Mouse (Mus musculus) adrenal gland, postnatal 14 days (tissue): Measurements from ENCODE around the gene Foxc2. TPM values are rescaled to one million over a fixed set of nuclear protein-coding genes. Genes with fewer than 3 reads are reported as not detected.
"Not testable (repeated sequence)": the region's sequence is repeated elsewhere in the genome, so short reads cannot be mapped to it uniquely, and the experiment has no call there.

Source experiments
- DNase-seq: peaks from one replicate; pipeline ENCODE4 v3.0.0; 2021; ENCODE audit warnings: mixed read lengths
- total RNA-seq: library from RNA; stranded (reverse); gene quantifications from 2 replicates; pipeline ENCODE4 v1.2.3, GENCODE M21; 2021

The Foxc2 gene
- total RNA-seq, 1 experiment from 2014 or later = 5.1 TPM

GRCm38 (mm10) chr8:121119635-121120455 lies 3.9 kb downstream of the Foxc2 start:
- DNase-seq = no peak

GRCm38 (mm10) chr8:121120456-121121419 lies 4.8 kb downstream of the Foxc2 start:
- DNase-seq = no peak

- DNase-seq = no peak
Measured at GRCm38 (mm10) chr8:121121704-121122103, 5.7 kb downstream of the Foxc2 start.

GRCm38 (mm10) chr8:121122368-121122767 lies 6.4 kb downstream of the Foxc2 start:
- no peak for DNase-seq

GRCm38 (mm10) chr8:121123113-121123512 lies 7.1 kb downstream of the Foxc2 start:
- no peak for DNase-seq

GRCm38 (mm10) chr8:121124547-121125239 lies 8.7 kb downstream of the Foxc2 start:
- DNase-seq = no peak

GRCm38 (mm10) chr8:121125311-121125876 lies 9.4 kb downstream of the Foxc2 start:
- DNase-seq = peak; percentile 82

GRCm38 (mm10) chr8:121126191-121126590 lies 10.2 kb downstream of the Foxc2 start:
- DNase-seq = no peak

GRCm38 (mm10) chr8:121126694-121127093 lies 10.7 kb downstream of the Foxc2 start:
- DNase-seq = no peak

- no peak for DNase-seq
Measured at GRCm38 (mm10) chr8:121127291-121127701, 11.3 kb downstream of the Foxc2 start.

- no peak for DNase-seq
Measured at GRCm38 (mm10) chr8:121127756-121128375, 11.9 kb downstream of the Foxc2 start, which contains the start of gene Foxl1. Foxl1 (plus strand) TSS chr8:121127940.

GRCm38 (mm10) chr8:121128531-121129264 lies 12.7 kb downstream of the Foxc2 start:
- DNase-seq = no peak

- no peak for DNase-seq
Measured at GRCm38 (mm10) chr8:121129265-121129940, 13.4 kb downstream of the Foxc2 start.

- DNase-seq = peak; percentile 53
Measured at GRCm38 (mm10) chr8:121130522-121130921, 14.6 kb downstream of the Foxc2 start.

- DNase-seq = no peak
Measured at GRCm38 (mm10) chr8:121132961-121133513, 17.1 kb downstream of the Foxc2 start.

GRCm38 (mm10) chr8:121134102-121134501 lies 18.1 kb downstream of the Foxc2 start:
- DNase-seq = no peak

GRCm38 (mm10) chr8:121134512-121134911 lies 18.5 kb downstream of the Foxc2 start:
- DNase-seq = no peak

GRCm38 (mm10) chr8:121136856-121137255 lies 20.9 kb downstream of the Foxc2 start:
- no peak for DNase-seq

GRCm38 (mm10) chr8:121145457-121146134 lies 29.6 kb downstream of the Foxc2 start:
- DNase-seq = not testable (repeated sequence)
